Mouse (Mus musculus): ENCODE measurements around the gene Bcar1.

GRCm38 (mm10) chr8:111760708-111761107, 17.1 kb upstream of the Bcar1 start:
- TF ChIP-seq MYOG (IDR thresholded peaks at IDR 0.05; ENCODE audit: control insufficient read depth, extremely low read depth, insufficient read length) (no peak), CTCF (IDR thresholded peaks at IDR 0.05; ENCODE audit: control insufficient read depth, insufficient read depth, insufficient read length) (no peak), USF1 (IDR thresholded peaks at IDR 0.05; ENCODE audit: low read depth) (no peak), MAX (IDR thresholded peaks at IDR 0.05) (no peak), CEBPB (IDR thresholded peaks at IDR 0.05; ENCODE audit: low read depth) (no peak)
